Mouse (Mus musculus): ENCODE results near the gene Mgarp. TPM values are rescaled to one million over a fixed set of nuclear protein-coding genes. Genes with fewer than 3 reads are reported as not detected.

Gene Mgarp
- polyA plus RNA-seq, 1 experiment = 0.23 TPM

- no peak overlapping the region for H3ac ChIP-seq (ENCODE audit: control insufficient read depth, insufficient read length, low read depth)
- no peaks in the 10 kb centered on the region for H3K27me3 ChIP-seq (ENCODE audit: control insufficient read depth, insufficient read depth, insufficient read length)
- no peaks in the 10 kb centered on the region for H3K36me3 ChIP-seq (ENCODE audit: control insufficient read depth, insufficient read depth)
- H3K4me3 ChIP-seq (ENCODE audit: insufficient read depth, poor library complexity, severe bottlenecking) = no peak overlapping the region
- H3K79me2 ChIP-seq (ENCODE audit: control insufficient read depth, insufficient read depth) = no peaks in the 10 kb centered on the region
- TF ChIP-seq MYOD1 (IDR thresholded peaks at IDR 0.05; ENCODE audit: control insufficient read depth, insufficient read length, low read depth) = no peak
- TF ChIP-seq MYOG (IDR thresholded peaks at IDR 0.05; ENCODE audit: control insufficient read depth, extremely low read depth, insufficient read length) = no peak
- no peak for TF ChIP-seq CEBPB (IDR thresholded peaks at IDR 0.05; ENCODE audit: low read depth)
- no peak for TF ChIP-seq MAX (IDR thresholded peaks at IDR 0.05)
- no peak for TF ChIP-seq USF1 (IDR thresholded peaks at IDR 0.05; ENCODE audit: low read depth)
- no peak for TF ChIP-seq CTCF (IDR thresholded peaks at IDR 0.05; ENCODE audit: control insufficient read depth, insufficient read depth, insufficient read length)
- no peak for TF ChIP-seq FOSL1 (IDR thresholded peaks at IDR 0.05; ENCODE audit: insufficient read depth, low read length, poor library complexity, severe bottlenecking)
- no peaks in the 10 kb centered on the region for H3K79me3 ChIP-seq (ENCODE audit: low read depth)
These were observed 16.5 kb downstream of the Mgarp start for GRCm38 (mm10) chr3:51379786-51380659.

GRCm38 (mm10) chr3:51378665-51378946, 17.9 kb downstream of the Mgarp start:
- TF ChIP-seq MAX (IDR thresholded peaks at IDR 0.05) = no peak
- no peak for TF ChIP-seq CEBPB (IDR thresholded peaks at IDR 0.05; ENCODE audit: low read depth)
- no peak for TF ChIP-seq FOSL1 (IDR thresholded peaks at IDR 0.05; ENCODE audit: insufficient read depth, low read length, poor library complexity, severe bottlenecking)
- TF ChIP-seq MYOD1 (IDR thresholded peaks at IDR 0.05; ENCODE audit: control insufficient read depth, insufficient read length, low read depth) = no peak
- no peak for TF ChIP-seq CTCF (IDR thresholded peaks at IDR 0.05; ENCODE audit: control insufficient read depth, insufficient read depth, insufficient read length)
- no peak for TF ChIP-seq MYOG (IDR thresholded peaks at IDR 0.05; ENCODE audit: control insufficient read depth, extremely low read depth, insufficient read length)
- TF ChIP-seq USF1 (IDR thresholded peaks at IDR 0.05; ENCODE audit: low read depth) = no peak
- Histone ChIP-seq H3K4me3 (ENCODE audit: insufficient read depth, poor library complexity, severe bottlenecking) (no peak overlapping the region), H3K27me3 (ENCODE audit: control insufficient read depth, insufficient read depth, insufficient read length) (no peaks in the 10 kb centered on the region), H3ac (ENCODE audit: control insufficient read depth, insufficient read length, low read depth) (no peak overlapping the region), H3K36me3 (ENCODE audit: control insufficient read depth, insufficient read depth) (no peaks in the 10 kb centered on the region), H3K79me3 (ENCODE audit: low read depth) (no peaks in the 10 kb centered on the region), H3K79me2 (ENCODE audit: control insufficient read depth, insufficient read depth) (no peaks in the 10 kb centered on the region)

- no peak overlapping the region for H3K4me3 ChIP-seq (ENCODE audit: insufficient read depth, poor library complexity, severe bottlenecking)
- no peaks in the 10 kb centered on the region for H3K36me3 ChIP-seq (ENCODE audit: control insufficient read depth, insufficient read depth)
- H3K27me3 ChIP-seq (ENCODE audit: control insufficient read depth, insufficient read depth, insufficient read length) = no peaks in the 10 kb centered on the region
- H3K79me3 ChIP-seq (ENCODE audit: low read depth) = no peaks in the 10 kb centered on the region
- TF ChIP-seq MYOG (IDR thresholded peaks at IDR 0.05; ENCODE audit: control insufficient read depth, extremely low read depth, insufficient read length) (no peak), CTCF (IDR thresholded peaks at IDR 0.05; ENCODE audit: control insufficient read depth, insufficient read depth, insufficient read length) (no peak), USF1 (IDR thresholded peaks at IDR 0.05; ENCODE audit: low read depth) (no peak), MYOD1 (IDR thresholded peaks at IDR 0.05; ENCODE audit: control insufficient read depth, insufficient read length, low read depth) (no peak), MAX (IDR thresholded peaks at IDR 0.05) (no peak), FOSL1 (IDR thresholded peaks at IDR 0.05; ENCODE audit: insufficient read depth, low read length, poor library complexity, severe bottlenecking) (no peak), CEBPB (IDR thresholded peaks at IDR 0.05; ENCODE audit: low read depth) (no peak)
- no peak overlapping the region for H3ac ChIP-seq (ENCODE audit: control insufficient read depth, insufficient read length, low read depth)
- no peaks in the 10 kb centered on the region for H3K79me2 ChIP-seq (ENCODE audit: control insufficient read depth, insufficient read depth)
These were observed 18.5 kb downstream of the Mgarp start for GRCm38 (mm10) chr3:51377878-51378664.

GRCm38 (mm10) chr3:51375307-51376265, 21.0 kb downstream of the Mgarp start:
- Histone ChIP-seq H3K79me2 (ENCODE audit: control insufficient read depth, insufficient read depth) (no peaks in the 10 kb centered on the region), H3K79me3 (ENCODE audit: low read depth) (no peaks in the 10 kb centered on the region), H3ac (ENCODE audit: control insufficient read depth, insufficient read length, low read depth) (no peak overlapping the region), H3K4me3 (ENCODE audit: insufficient read depth, poor library complexity, severe bottlenecking) (no peak overlapping the region), H3K36me3 (ENCODE audit: control insufficient read depth, insufficient read depth) (no peaks in the 10 kb centered on the region), H3K27me3 (ENCODE audit: control insufficient read depth, insufficient read depth, insufficient read length) (no peaks in the 10 kb centered on the region)
- TF ChIP-seq MYOG (IDR thresholded peaks at IDR 0.05; ENCODE audit: control insufficient read depth, extremely low read depth, insufficient read length) (no peak), CEBPB (IDR thresholded peaks at IDR 0.05; ENCODE audit: low read depth) (no peak), USF1 (IDR thresholded peaks at IDR 0.05; ENCODE audit: low read depth) (no peak), MYOD1 (IDR thresholded peaks at IDR 0.05; ENCODE audit: control insufficient read depth, insufficient read length, low read depth) (no peak), CTCF (IDR thresholded peaks at IDR 0.05; ENCODE audit: control insufficient read depth, insufficient read depth, insufficient read length) (peak; percentile 13), FOSL1 (IDR thresholded peaks at IDR 0.05; ENCODE audit: insufficient read depth, low read length, poor library complexity, severe bottlenecking) (no peak)

GRCm38 (mm10) chr3:51373544-51373943, 23.0 kb downstream of the Mgarp start:
- no peak overlapping the region for H3ac ChIP-seq (ENCODE audit: control insufficient read depth, insufficient read length, low read depth)
- H3K36me3 ChIP-seq (ENCODE audit: control insufficient read depth, insufficient read depth) = no peaks in the 10 kb centered on the region
- no peak for TF ChIP-seq CEBPB (IDR thresholded peaks at IDR 0.05; ENCODE audit: low read depth)
- TF ChIP-seq MYOG (IDR thresholded peaks at IDR 0.05; ENCODE audit: control insufficient read depth, extremely low read depth, insufficient read length) = no peak
- H3K4me3 ChIP-seq (ENCODE audit: insufficient read depth, poor library complexity, severe bottlenecking) = no peak overlapping the region
- H3K27me3 ChIP-seq (ENCODE audit: control insufficient read depth, insufficient read depth, insufficient read length) = no peaks in the 10 kb centered on the region
- no peaks in the 10 kb centered on the region for H3K79me2 ChIP-seq (ENCODE audit: control insufficient read depth, insufficient read depth)
- H3K79me3 ChIP-seq (ENCODE audit: low read depth) = no peaks in the 10 kb centered on the region
